Mouse (Mus musculus) erythroblast, embryonic 14.5 days (primary cell): ENCODE measurements around the gene Tnfrsf1b. TPM values are rescaled to one million over a fixed set of nuclear protein-coding genes. Genes with fewer than 3 reads are reported as not detected.

Experiments
- H3K27me3 ChIP-seq: 2 replicates; pipeline ENCODE4 v1.6.1; 2012; ENCODE audit warnings: inconsistent platforms; ENCODE audit not compliant: control insufficient read depth
- H3K36me3 ChIP-seq: 2 replicates; pipeline ENCODE4 v1.6.1; 2012; ENCODE audit warnings: mild to moderate bottlenecking, inconsistent platforms; ENCODE audit not compliant: control insufficient read depth
- H3K4me1 ChIP-seq: 2 replicates; pipeline ENCODE4 v1.6.1; 2012; ENCODE audit warnings: inconsistent platforms; ENCODE audit not compliant: control insufficient read depth
- H3K4me3 ChIP-seq: replicated peaks from 2 replicates; pipeline ENCODE3; 2012; ENCODE audit warnings: moderate library complexity, mild to moderate bottlenecking, inconsistent platforms
- H3K9me3 ChIP-seq: 2 replicates; pipeline ENCODE4 v1.6.1; 2012; ENCODE audit warnings: low read length, inconsistent platforms, mixed read lengths; ENCODE audit not compliant: control insufficient read depth
- GATA1 ChIP-seq: IDR thresholded peaks from 2 replicates; pipeline ENCODE4 v1.6.1; 2012; ENCODE audit warnings: low read length, inconsistent platforms, mixed read lengths
- TAL1 ChIP-seq: IDR thresholded peaks from 3 replicates; pipeline ENCODE4 v1.6.1; 2012; ENCODE audit warnings: low read length, inconsistent platforms, mixed read lengths
- polyA plus RNA-seq: library from polyadenylated mRNA; stranded (reverse); fragments of >175 nt; gene quantifications from 2 replicates; pipeline ENCODE4 v1.2.3, GENCODE M21; 2012

The Tnfrsf1b gene
- polyA plus RNA-seq, 1 experiment: 0.52 TPM

GRCm38 (mm10) chr4:145201424-145201823, 45.2 kb downstream of the Tnfrsf1b start:
- H3K9me3 ChIP-seq: no peaks in the 10 kb centered on the region
- peaks cover 59% of the 10 kb centered on the region for H3K4me1 ChIP-seq

GRCm38 (mm10) chr4:145199982-145200699, 46.5 kb downstream of the Tnfrsf1b start:
- TF ChIP-seq TAL1: peak; percentile 70
- peak; percentile 51 for TF ChIP-seq GATA1
- peaks cover 63% of the 10 kb centered on the region for H3K4me1 ChIP-seq
- H3K4me3 ChIP-seq: peak overlapping the region; percentile 7
- H3K27me3 ChIP-seq: no peaks in the 10 kb centered on the region
- no peaks in the 10 kb centered on the region for H3K36me3 ChIP-seq
- H3K9me3 ChIP-seq: no peaks in the 10 kb centered on the region

More at GRCm38 (mm10) chr4:145201424-145201823, 45.2 kb downstream of the Tnfrsf1b start:
- Histone ChIP-seq H3K27me3 (no peaks in the 10 kb centered on the region), H3K4me3 (no peak overlapping the region), H3K36me3 (no peaks in the 10 kb centered on the region)
- TF ChIP-seq GATA1 (no peak), TAL1 (no peak)

- Histone ChIP-seq H3K36me3 (peaks cover 1% of the 10 kb centered on the region), H3K4me3 (no peak overlapping the region), H3K4me1 (peaks cover 85% of the 10 kb centered on the region)
Measured at GRCm38 (mm10) chr4:145196586-145196985, 50.1 kb downstream of the Tnfrsf1b start.

GRCm38 (mm10) chr4:145195172-145195571, 51.5 kb downstream of the Tnfrsf1b start:
- Histone ChIP-seq H3K4me1 (peaks cover 72% of the 10 kb centered on the region), H3K36me3 (peaks cover 14% of the 10 kb centered on the region), H3K27me3 (no peaks in the 10 kb centered on the region), H3K9me3 (no peaks in the 10 kb centered on the region), H3K4me3 (peak overlapping the region; percentile 79)
- TF ChIP-seq TAL1: no peak
- TF ChIP-seq GATA1: no peak

More at GRCm38 (mm10) chr4:145196586-145196985, 50.1 kb downstream of the Tnfrsf1b start:
- H3K9me3 ChIP-seq: no peaks in the 10 kb centered on the region
- no peaks in the 10 kb centered on the region for H3K27me3 ChIP-seq
- no peak for TF ChIP-seq GATA1
- TF ChIP-seq TAL1: no peak

- H3K27me3 ChIP-seq: no peaks in the 10 kb centered on the region
- H3K9me3 ChIP-seq: no peaks in the 10 kb centered on the region
- peak within 1 kb of the TSS; percentile 79 for H3K4me3 ChIP-seq
- H3K4me1 ChIP-seq: peaks cover 68% of the 10 kb centered on the region
- no peak for TF ChIP-seq TAL1
- peaks cover 19% of the 10 kb centered on the region for H3K36me3 ChIP-seq
Measured at GRCm38 (mm10) chr4:145194559-145195162, 52.0 kb downstream of the Tnfrsf1b start, which contains the start of gene Vps13d. Gene Vps13d (minus strand): TSS chr4:145195005.

- TF ChIP-seq GATA1 (no peak), TAL1 (no peak)
- Histone ChIP-seq H3K36me3 (peaks cover 24% of the 10 kb centered on the region), H3K4me1 (peaks cover 62% of the 10 kb centered on the region), H3K4me3 (peak overlapping the region; percentile 79), H3K9me3 (no peaks in the 10 kb centered on the region), H3K27me3 (no peaks in the 10 kb centered on the region)
Measured at GRCm38 (mm10) chr4:145193991-145194511, 52.6 kb downstream of the Tnfrsf1b start.

GRCm38 (mm10) chr4:145193406-145193805, 53.3 kb downstream of the Tnfrsf1b start:
- Histone ChIP-seq H3K36me3 (peaks cover 29% of the 10 kb centered on the region), H3K4me3 (peak overlapping the region; percentile 79), H3K4me1 (peaks cover 57% of the 10 kb centered on the region), H3K9me3 (no peaks in the 10 kb centered on the region), H3K27me3 (no peaks in the 10 kb centered on the region)
- no peak for TF ChIP-seq GATA1
- no peak for TF ChIP-seq TAL1

GRCm38 (mm10) chr4:145192686-145193085, 54.0 kb downstream of the Tnfrsf1b start:
- H3K4me1 ChIP-seq: peaks cover 51% of the 10 kb centered on the region
- peak overlapping the region; percentile 0 for H3K4me3 ChIP-seq
- no peak for TF ChIP-seq TAL1
- no peak for TF ChIP-seq GATA1

GRCm38 (mm10) chr4:145188561-145188960, 58.1 kb downstream of the Tnfrsf1b start:
- Histone ChIP-seq H3K27me3 (no peaks in the 10 kb centered on the region), H3K9me3 (no peaks in the 10 kb centered on the region), H3K36me3 (peaks cover 64% of the 10 kb centered on the region), H3K4me1 (peaks cover 21% of the 10 kb centered on the region), H3K4me3 (no peak overlapping the region)
- TF ChIP-seq TAL1 (no peak), GATA1 (no peak)

More at GRCm38 (mm10) chr4:145192686-145193085, 54.0 kb downstream of the Tnfrsf1b start:
- Histone ChIP-seq H3K9me3 (no peaks in the 10 kb centered on the region), H3K27me3 (no peaks in the 10 kb centered on the region), H3K36me3 (peaks cover 33% of the 10 kb centered on the region)
